Mouse (Mus musculus) midbrain, embryonic 12.5 days (tissue): Measurements from ENCODE around the gene Idh2. TPM values are rescaled to one million over a fixed set of nuclear protein-coding genes. Genes with fewer than 3 reads are reported as not detected.

Source experiments
- ATAC-seq: fragments of 200-750 bp; cut with Nextera tagmentation; 2 replicates; pipeline ENCODE4 v1.8.0; 2017; ENCODE audit warnings: low read depth, moderate TSS enrichment, moderate library complexity; ENCODE audit not compliant: low FRiP score
- H3K27ac ChIP-seq: fragments of 300-500 bp; sonication (generic); replicated peaks from 2 replicates; pipeline ENCODE4 v1.5.1; 2016; ENCODE audit warnings: mild to moderate bottlenecking
- H3K27me3 ChIP-seq: fragments of 300-500 bp; sonication (generic); 2 replicates; pipeline ENCODE4 v1.6.1; 2016; ENCODE audit warnings: mild to moderate bottlenecking
- H3K36me3 ChIP-seq: fragments of 300-500 bp; sonication (generic); 2 replicates; pipeline ENCODE4 v1.6.1; 2016
- H3K4me1 ChIP-seq: fragments of 300-500 bp; sonication (generic); 2 replicates; pipeline ENCODE4 v1.6.1; 2016
- H3K4me2 ChIP-seq: fragments of 300-500 bp; sonication (generic); replicated peaks from 2 replicates; pipeline ENCODE4 v1.6.1; 2016; ENCODE audit warnings: mild to moderate bottlenecking, moderate library complexity
- H3K4me3 ChIP-seq: fragments of 300-500 bp; sonication (generic); 2 replicates; pipeline ENCODE4 v1.5.1; 2016; ENCODE audit warnings: mild to moderate bottlenecking
- H3K9ac ChIP-seq: fragments of 300-500 bp; sonication (generic); replicated peaks from 2 replicates; pipeline ENCODE4 v1.6.1; 2016; ENCODE audit warnings: mild to moderate bottlenecking, moderate library complexity
- H3K9me3 ChIP-seq: fragments of 300-500 bp; sonication (generic); 2 replicates; pipeline ENCODE4 v1.6.1; 2016; ENCODE audit warnings: mild to moderate bottlenecking
- WGBS: fragments of 180-500 bp; shearing (Covaris S2); methylation state at CpG from one replicate; pipeline ENCODE4 v1.1.7; 2016; 5-methylcytosine and 5-hydroxymethylcytosine counted together
- polyA plus RNA-seq: library from polyadenylated mRNA; unstranded; fragments of >200 nt; fragmentation: Nextera tagmentation; extraction: Ambion mirVana; gene quantifications from 2 replicates; pipeline ENCODE4 v1.2.1, GENCODE M21; 2016

Idh2 gene
- 331 and 347 TPM in 2 replicates for polyA plus RNA-seq

- H3K36me3 ChIP-seq = peaks cover 6% of the 10 kb centered on the region; the same call in 1 of the 2 replicates
- under 1% methylated on average over 29 of the region's 29 CpGs for WGBS
- peak within 1 kb of the TSS; percentile 95 for H3K27ac ChIP-seq
- no peaks in the 10 kb centered on the region for H3K27me3 ChIP-seq
- peak within 1 kb of the TSS; percentile 79 for H3K4me2 ChIP-seq
- no peaks in the 10 kb centered on the region for H3K9me3 ChIP-seq
- H3K4me1 ChIP-seq = peaks cover 49% of the 10 kb centered on the region
- peak; percentile 97 for ATAC-seq
- H3K4me3 ChIP-seq = peak within 1 kb of the TSS; percentile 87
- H3K9ac ChIP-seq = peak within 1 kb of the TSS; percentile 92
Measured at GRCm38 (mm10) chr7:80115224-80115590, at the start of gene Idh2. TSS of gene Idh2 (minus strand) at chr7:80115392.

DNA sequence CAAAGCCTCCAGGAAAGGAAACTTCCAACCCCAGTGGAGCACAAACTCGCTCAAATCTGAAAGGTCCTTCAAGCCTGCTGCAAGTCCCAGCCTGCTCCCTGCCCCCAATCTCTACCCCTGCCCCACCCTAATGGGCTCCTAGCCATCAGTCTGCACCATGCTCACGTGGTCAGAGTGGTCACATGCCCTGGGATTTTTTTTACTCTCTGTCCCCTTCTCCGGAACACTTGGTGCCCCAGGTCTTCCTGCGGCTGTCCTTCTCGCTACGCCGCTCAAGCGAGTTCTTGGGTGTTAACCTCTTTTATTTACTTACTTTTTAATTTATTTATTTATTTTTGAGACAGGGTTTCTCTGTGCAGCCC is 45.7 kb upstream of the Idh2 start:
- no peaks in the 10 kb centered on the region for H3K27me3 ChIP-seq
- no peak overlapping the region for H3K4me3 ChIP-seq
- no peaks in the 10 kb centered on the region for H3K36me3 ChIP-seq
- ATAC-seq = no peak
- H3K4me2 ChIP-seq = no peak overlapping the region
- H3K4me1 ChIP-seq = peaks cover 5% of the 10 kb centered on the region; the same call in 1 of the 2 replicates
- 77% methylated on average over 8 of the region's 8 CpGs for WGBS
- no peaks in the 10 kb centered on the region for H3K9me3 ChIP-seq
- H3K9ac ChIP-seq = no peak overlapping the region
- H3K27ac ChIP-seq = no peak overlapping the region

DNA sequence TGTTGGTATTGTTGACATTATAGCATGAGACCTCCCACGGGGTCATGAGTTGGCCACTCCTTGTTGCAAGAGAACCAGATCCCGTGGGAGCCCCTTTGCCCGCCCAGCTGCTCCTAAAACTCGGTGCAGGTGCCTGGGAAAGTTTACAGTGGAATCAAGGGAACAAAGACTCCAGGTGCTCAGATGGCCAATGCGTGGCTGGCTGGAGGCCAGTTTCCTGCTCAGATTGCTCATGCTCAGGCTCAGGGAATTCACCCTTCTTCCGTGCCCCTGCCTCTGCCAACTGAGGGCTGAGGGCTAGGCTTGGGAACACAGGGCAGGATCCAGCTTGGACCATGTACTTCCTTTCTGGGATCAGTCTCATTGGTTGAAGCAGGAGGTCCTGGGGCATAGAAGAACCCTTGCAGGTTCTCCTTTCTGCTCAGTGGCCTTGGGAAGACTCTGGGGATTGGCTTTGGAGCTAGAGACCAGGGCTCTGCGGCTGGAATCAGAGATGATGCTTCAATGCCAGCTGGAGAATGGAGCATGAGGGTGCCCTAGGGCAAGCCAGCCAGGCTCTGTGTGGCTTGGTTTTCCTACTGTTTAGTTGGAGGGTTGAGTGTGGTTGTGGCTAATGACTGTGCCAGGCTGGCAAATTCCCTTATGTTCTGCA is 45.2 kb upstream of the Idh2 start:
- Histone ChIP-seq H3K27ac (no peak overlapping the region), H3K9me3 (no peaks in the 10 kb centered on the region), H3K4me3 (no peak overlapping the region), H3K27me3 (no peaks in the 10 kb centered on the region), H3K9ac (no peak overlapping the region), H3K4me1 (peaks cover 5% of the 10 kb centered on the region; the same call in 1 of the 2 replicates), H3K36me3 (no peaks in the 10 kb centered on the region), H3K4me2 (no peak overlapping the region)
- ATAC-seq = no peak
- WGBS = 84% methylated on average over 7 of the region's 7 CpGs

- Histone ChIP-seq H3K9ac (no peak overlapping the region), H3K36me3 (no peaks in the 10 kb centered on the region), H3K27ac (no peak overlapping the region), H3K4me3 (no peak overlapping the region), H3K4me1 (peaks cover 5% of the 10 kb centered on the region; the same call in 1 of the 2 replicates), H3K4me2 (no peak overlapping the region), H3K9me3 (no peaks in the 10 kb centered on the region), H3K27me3 (0 out of 2 replicates have a peak, but pooled peaks cover 6% of the 10 kb centered on the region)
- ATAC-seq = no peak
- WGBS = 88% methylated on average over 8 of the region's 8 CpGs
Measured at GRCm38 (mm10) chr7:80158496-80159268, 43.5 kb upstream of the Idh2 start.

DNA sequence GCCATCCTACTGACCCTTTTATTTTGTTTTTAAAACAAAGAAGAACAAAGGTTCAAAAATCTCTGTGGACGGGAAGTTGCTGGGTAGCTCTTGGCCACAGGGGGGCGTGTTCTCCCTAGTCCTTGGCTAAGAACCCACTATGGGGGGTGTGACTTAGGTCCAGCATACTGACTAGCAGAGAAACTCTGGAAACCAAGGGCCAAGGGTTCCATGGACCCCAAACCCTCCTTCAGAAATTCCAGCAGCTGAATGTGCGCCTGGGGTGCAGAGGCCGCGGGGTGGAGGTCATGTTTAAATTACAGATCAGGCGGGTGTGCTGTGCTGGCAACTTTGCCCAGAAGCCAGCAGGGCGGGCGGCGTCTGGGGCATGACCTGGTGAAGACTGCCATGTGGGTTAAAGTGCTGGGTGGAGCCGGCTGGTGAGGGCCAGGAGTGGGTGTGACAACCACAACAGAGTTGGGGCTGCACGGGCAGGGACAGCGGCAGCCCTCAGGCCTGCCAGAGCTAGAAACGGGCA is 41.6 kb upstream of the Idh2 start:
- Histone ChIP-seq H3K27me3 (0 out of 2 replicates have a peak, but pooled peaks cover 6% of the 10 kb centered on the region), H3K27ac (no peak overlapping the region), H3K4me3 (no peak overlapping the region), H3K4me1 (peaks cover 5% of the 10 kb centered on the region; the same call in 1 of the 2 replicates), H3K9me3 (no peaks in the 10 kb centered on the region), H3K9ac (no peak overlapping the region), H3K4me2 (no peak overlapping the region), H3K36me3 (no peaks in the 10 kb centered on the region)
- WGBS = 44% methylated on average over 13 of the region's 13 CpGs
- no peak for ATAC-seq

DNA sequence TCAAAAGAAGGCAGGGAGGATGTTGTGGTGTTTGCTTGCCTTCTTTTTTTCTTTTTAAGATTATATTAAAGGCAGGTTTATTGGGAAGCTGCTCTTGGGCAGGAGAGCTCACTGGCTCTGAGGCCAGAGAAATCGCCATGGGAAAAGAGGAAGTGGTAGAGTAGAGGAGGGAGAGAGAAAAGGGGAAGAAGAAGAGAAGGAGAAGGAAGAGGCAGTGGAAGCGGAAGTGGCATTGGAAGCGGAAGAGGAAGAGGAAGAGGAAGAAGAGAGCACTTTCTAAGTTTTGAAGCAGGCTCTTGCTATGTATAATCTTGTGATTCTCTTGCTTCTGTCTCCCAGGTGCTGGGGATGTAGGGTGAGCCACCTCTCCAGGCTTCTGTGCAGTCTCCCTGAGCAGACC is 39.5 kb upstream of the Idh2 start:
- Histone ChIP-seq H3K9me3 (no peaks in the 10 kb centered on the region), H3K27ac (no peak overlapping the region), H3K4me2 (no peak overlapping the region), H3K4me3 (no peak overlapping the region), H3K4me1 (peaks cover 5% of the 10 kb centered on the region; the same call in 1 of the 2 replicates), H3K9ac (no peak overlapping the region), H3K36me3 (no peaks in the 10 kb centered on the region), H3K27me3 (0 out of 2 replicates have a peak, but pooled peaks cover 6% of the 10 kb centered on the region)
- no peak for ATAC-seq
- WGBS = 78% methylated on average over 3 of the region's 3 CpGs

DNA sequence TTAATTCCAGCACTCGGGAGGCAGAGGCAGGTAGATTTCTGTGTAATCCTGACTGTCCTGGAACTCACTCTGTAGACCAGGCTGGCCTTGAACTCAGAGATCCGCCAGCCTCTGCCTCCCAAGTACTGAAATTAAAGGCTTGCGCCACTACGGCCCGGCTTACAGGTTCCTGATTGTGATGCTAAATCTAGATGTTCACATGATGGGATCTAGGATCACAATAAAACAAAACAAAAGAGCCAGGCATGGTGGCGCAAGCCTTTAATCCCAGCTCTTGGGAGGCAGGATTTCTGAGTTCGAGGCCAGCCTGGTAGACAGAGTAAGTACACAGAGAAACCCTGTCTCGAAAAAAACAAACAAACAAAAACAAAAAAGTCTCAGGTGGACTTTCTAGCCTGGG is 37.6 kb upstream of the Idh2 start:
- Histone ChIP-seq H3K4me1 (peaks cover 12% of the 10 kb centered on the region; the same call in 1 of the 2 replicates), H3K9ac (no peak overlapping the region), H3K4me2 (no peak overlapping the region), H3K27me3 (0 out of 2 replicates have a peak, but pooled peaks cover 6% of the 10 kb centered on the region), H3K27ac (no peak overlapping the region), H3K9me3 (no peaks in the 10 kb centered on the region), H3K36me3 (no peaks in the 10 kb centered on the region), H3K4me3 (no peak overlapping the region)
- no peak for ATAC-seq
- WGBS = 91% methylated on average over 8 of the region's 8 CpGs

DNA sequence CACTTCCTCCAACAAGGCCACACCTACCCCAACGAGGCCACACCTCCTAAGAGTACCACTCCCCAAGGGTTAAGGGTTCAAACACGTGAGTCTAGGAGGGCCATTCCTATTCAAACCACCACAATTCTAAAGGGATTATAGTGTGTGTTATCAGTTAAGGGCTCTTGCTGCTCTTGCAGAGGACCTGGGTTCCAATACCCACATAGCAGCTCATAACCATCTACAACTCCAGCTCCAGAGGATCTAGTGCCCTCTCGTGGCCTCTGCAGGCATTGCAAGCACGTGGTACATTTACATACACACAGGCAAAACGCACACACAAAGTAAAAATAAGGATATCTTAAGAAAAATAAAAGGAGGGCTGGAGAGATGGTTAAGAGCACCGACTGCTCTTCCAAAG is 37.0 kb upstream of the Idh2 start:
- Histone ChIP-seq H3K27ac (no peak overlapping the region), H3K4me1 (peaks cover 12% of the 10 kb centered on the region; the same call in 1 of the 2 replicates), H3K9ac (no peak overlapping the region), H3K4me3 (no peak overlapping the region), H3K27me3 (0 out of 2 replicates have a peak, but pooled peaks cover 6% of the 10 kb centered on the region), H3K9me3 (no peaks in the 10 kb centered on the region), H3K36me3 (no peaks in the 10 kb centered on the region), H3K4me2 (no peak overlapping the region)
- 69% methylated on average over 6 of the region's 6 CpGs for WGBS
- ATAC-seq = no peak

DNA sequence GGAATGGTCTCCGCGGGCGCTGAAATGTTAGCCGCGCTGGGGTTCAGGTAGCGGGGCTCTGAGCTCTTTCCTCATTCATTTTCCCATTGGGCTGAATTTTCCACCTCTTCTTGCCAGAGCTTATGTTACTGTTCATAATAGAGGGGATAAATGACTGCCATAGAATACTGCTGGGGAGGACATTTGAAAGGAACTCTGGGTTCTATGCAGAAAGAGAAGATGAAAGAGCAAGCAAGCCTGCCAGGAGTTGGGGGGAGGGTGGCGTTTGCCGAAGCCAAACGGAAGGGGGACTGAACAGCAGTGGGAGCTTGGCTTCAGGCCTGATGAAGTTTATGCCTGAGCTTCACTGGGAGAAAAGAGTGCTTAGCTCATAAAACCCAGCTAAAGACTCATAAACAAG is 34.2 kb upstream of the Idh2 start:
- no peaks in the 10 kb centered on the region for H3K9me3 ChIP-seq
- no peak overlapping the region for H3K9ac ChIP-seq
- H3K36me3 ChIP-seq = no peaks in the 10 kb centered on the region
- no peak overlapping the region for H3K4me3 ChIP-seq
- 0 out of 2 replicates have a peak overlapping the region, but pooled peaks have one; percentile 20 for H3K27ac ChIP-seq
- H3K27me3 ChIP-seq = 0 out of 2 replicates have a peak, but pooled peaks cover 4% of the 10 kb centered on the region
- peaks cover 7% of the 10 kb centered on the region; the same call in 1 of the 2 replicates for H3K4me1 ChIP-seq
- ATAC-seq = no peak
- 62% methylated on average over 9 of the region's 9 CpGs for WGBS
- no peak overlapping the region for H3K4me2 ChIP-seq

GRCm38 (mm10) chr7:80146077-80146476 is 30.9 kb upstream of the Idh2 start:
- Histone ChIP-seq H3K4me2 (no peak overlapping the region), H3K27ac (no peak overlapping the region), H3K27me3 (no peaks in the 10 kb centered on the region), H3K4me3 (no peak overlapping the region), H3K4me1 (peaks cover 17% of the 10 kb centered on the region), H3K9me3 (no peaks in the 10 kb centered on the region), H3K36me3 (no peaks in the 10 kb centered on the region), H3K9ac (no peak overlapping the region)
- ATAC-seq = no peak
- 90% methylated on average over 8 of the region's 8 CpGs for WGBS

GRCm38 (mm10) chr7:80144695-80145094 is 29.5 kb upstream of the Idh2 start:
- Histone ChIP-seq H3K9ac (no peak overlapping the region), H3K4me3 (no peak overlapping the region), H3K9me3 (no peaks in the 10 kb centered on the region), H3K4me2 (no peak overlapping the region), H3K27ac (no peak overlapping the region), H3K27me3 (no peaks in the 10 kb centered on the region), H3K4me1 (peaks cover 19% of the 10 kb centered on the region), H3K36me3 (no peaks in the 10 kb centered on the region)
- 88% methylated on average over 7 of the region's 7 CpGs for WGBS
- no peak for ATAC-seq
